Mouse (Mus musculus) cerebellum, postnatal 25 days (tissue): ENCODE results near the gene Wdr27.
A peak's percentile ranks its signal among the peaks of the same experiment; 100 is the strongest.
"Not testable (repeated sequence)": the region's sequence is repeated elsewhere in the genome, so short reads cannot be mapped to it uniquely, and the experiment has no call there.

Experiments used
- DNase-seq, 2 experiments: peaks; one replicate each; pipeline ENCODE4 v3.0.0; 2021; ENCODE audit warnings: mixed read lengths in 2 of 2

The Wdr27 gene

DNA sequence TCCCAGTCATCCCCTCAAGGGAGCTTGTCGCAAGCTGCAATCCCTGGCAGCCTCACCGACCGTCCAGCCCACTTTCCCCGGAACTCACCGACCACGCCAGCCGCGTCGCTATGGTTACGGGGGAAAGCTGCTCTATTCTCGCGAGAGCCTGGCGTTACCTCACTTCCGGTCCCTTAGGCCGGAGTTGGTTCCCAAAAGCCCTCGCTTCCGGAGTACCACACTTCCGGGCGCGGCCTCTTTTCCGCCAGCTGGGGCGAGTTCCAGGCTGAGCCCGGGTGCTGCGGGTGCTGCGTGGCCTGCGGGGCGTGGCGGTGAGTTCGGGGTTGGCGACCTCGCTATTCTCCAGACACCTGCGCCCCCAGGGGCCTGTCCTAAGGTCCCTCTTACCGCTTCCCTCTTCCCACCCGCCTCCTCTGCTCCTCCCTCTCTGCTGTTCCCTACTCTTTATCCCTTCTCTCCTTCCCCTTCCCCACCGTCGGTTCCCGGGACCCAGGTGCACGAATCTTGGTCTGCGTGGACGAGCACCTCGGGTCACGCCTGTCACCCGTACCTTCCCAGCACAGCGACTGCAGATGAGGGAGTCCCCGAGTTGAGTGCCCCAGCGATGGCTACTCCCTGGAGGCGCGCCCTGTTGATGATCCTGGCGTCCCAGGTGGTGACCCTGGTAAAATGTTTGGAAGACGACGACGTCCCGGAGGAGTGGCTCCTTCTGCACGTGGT is at the start of gene Wdr27, which contains the start of gene 1600012H06Rik:
TSS of gene Wdr27 (minus strand) at position 150 of the 720 bp plus-strand sequence.
TSS of gene 1600012H06Rik (plus strand) at position 176 of the 720 bp plus-strand sequence.
- DNase-seq, result peak; percentile 98 to 99

DNA sequence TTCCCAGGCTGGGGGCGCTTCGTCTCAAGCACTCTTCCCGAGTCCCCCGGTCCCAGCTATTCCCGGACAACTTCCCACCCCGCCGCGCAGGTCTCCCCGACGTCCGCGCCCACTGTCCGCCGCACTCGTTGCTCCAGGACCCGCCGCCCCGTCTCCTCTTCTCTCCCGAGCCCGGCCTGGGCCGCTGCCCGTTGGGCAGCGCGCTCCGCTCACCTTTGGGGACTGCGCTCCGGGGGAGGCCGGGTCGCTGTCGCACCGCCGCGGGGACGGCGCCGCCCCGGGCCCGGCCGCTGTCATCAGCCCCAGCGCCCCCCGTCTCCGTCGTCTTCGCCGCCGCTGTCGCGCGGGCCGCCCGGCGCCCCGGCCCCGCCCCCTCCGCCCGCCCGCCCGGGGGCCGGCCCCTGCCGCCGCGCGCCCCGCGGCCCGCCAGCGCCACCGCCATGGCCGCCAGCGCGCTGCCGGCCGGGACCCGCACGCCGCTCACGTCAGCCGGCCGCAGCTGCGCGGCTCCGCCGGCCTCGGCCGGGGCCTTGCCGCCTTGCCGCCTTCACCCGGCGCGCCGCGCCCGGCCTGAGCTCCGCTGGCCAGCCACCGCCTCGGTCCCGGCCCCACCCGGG is 49.7 kb upstream of the Wdr27 start:
- DNase-seq, result not testable (repeated sequence)

DNA sequence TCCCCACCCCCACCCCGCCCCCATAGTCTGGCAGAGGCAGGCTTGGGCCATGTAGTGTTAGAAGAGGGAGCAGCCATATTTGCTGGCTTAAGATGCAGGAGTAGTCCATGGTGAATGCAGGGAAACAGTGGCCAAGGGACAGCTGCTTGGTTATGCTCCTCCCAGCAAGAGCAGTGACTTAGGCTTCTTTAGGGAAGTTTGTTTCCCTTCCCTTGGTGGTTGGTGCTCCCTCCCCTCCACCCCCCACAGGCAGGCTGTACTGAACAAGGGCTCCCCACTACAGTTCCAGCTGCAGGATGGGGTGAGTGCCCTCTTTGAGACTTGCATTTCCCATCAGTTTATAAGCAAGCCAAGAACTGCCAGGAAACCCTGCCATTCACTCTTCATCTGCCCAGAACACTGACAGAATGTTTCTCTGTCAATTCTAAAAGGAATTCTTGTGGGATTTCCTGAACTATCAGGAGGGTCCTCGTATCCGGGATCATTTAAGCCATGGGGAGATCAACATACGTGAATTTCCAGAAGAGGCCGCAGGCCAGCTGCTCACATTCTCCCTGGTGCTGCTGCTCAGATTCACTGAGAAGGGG is 47.3 kb upstream of the Wdr27 start:
- peak in 1 of 2 experiments; percentile 1 for DNase-seq

DNA sequence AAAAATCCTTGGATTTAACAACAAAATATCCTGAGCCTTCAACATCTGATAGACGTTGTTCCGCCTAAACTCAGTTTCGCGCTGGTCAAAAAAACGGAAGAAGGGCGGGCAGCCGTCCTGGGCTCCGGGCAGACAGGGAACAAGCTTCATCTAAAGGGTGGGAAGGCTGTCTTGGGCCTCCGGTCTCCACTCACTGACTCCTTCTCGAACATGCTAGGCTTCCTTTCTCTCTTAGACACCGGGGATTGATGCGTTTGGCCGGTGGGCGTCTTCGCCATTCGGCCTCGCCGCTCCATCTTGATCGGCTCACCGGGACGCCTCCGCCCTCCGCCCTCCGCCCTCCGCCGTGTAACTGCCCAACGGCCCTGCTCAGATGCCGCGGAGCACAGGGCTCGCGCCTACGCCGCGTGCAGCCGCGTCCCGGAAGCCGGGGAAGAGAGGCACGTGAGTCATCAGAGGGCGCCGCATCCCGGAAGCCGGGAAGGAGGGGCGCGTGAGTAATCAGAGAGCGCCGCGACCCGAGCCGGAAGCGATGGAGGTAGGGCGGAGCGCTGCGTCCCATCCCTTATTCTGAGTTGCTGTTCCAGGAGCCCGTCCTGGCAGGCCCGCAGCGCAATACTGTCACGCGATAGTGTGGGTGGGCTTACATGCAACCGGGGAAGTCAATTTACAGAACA is 35.5 kb upstream of the Wdr27 start, which contains the start of the genes 9030025P20Rik and Gm3417:
TSS of gene 9030025P20Rik (plus strand) at position 107 of the 677 bp plus-strand sequence.
TSS of gene Gm3417 (minus strand) at position 429 of the 677 bp plus-strand sequence.
- not testable (repeated sequence) for DNase-seq

DNA sequence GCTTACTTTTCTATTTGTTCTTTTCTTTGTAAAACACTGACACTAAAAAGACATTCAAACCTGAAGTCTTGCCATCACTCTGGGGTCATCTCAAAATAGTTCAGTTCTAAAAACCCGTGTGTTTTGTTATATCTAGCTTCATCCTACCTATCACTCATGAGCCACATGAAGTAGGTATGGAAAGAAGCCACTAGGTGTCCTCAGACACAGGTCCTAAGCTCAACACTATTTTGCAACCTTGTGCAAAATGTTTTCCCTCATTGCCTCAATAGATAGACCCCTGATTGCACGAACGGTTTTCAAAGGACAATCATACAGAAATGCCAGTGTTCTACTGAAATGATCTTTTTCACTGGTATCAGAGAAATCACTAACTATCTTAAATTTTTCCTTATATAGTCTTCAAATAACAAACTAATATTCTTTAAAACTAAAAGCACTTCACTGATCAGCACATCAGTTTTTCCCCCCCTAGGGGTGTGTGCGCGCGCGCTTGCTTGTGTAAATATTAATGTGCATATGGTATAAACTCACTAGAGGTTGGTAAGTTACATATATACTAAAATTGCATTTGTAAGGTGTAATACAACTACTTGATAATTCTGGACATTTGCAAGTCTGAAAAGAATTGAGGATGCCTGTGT is 34.9 kb upstream of the Wdr27 start:
- not testable (repeated sequence) for DNase-seq

DNA sequence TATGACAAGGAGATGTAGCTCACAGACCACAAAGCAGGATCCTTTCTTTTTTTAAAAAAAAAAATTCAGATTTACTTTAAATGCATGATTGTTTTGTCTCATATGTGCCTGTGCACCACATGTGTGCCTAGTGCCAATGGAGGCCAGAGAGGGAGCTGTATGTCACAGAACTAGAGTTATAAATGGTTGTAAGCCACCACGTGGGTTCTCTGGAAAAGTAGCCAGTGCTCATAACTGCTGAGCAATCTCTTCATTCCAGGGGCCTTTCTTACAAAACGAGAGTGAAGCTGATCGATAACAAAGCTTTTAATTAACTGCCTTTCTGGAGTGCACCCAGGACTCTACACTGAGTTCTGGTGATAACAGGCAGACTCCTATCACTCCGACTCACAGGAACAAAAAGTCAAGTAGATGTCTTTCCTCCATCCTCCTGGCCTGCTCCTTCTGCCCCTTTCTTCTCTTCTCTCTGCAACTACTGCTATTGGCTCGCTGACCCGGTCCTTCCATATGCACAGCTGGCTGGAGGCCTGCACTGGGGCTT is 25.5 kb upstream of the Wdr27 start:
- not testable (repeated sequence) for DNase-seq

DNA sequence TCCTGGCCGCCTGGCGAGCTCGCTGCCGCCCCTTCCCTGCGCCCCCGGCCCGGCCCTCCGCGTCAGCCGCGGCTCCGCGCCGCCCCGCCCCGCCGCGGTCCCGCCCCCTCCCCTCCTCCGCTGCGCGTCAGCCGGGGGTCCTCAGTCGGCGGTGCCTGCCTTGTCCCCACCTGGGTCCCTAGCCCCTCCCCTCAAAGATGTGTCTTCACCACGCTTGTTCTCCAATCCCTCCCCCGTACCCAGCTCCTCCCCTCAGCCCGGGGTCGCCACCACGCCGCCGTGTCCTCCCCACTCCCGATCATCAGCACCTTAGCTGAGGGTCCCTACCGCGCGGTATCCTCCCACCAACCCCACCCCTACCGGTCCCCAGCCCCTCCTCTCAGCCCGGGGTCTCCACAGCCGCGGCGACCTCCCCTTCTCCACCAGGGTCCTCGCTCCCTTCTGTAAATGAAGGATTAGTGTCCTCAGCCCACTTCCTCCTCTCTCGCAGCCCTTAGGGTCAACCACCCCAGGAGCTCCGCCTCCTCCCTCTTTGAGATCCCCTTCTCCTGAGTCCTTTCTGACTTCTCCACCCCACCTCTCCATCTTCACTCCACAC is 18.7 kb upstream of the Wdr27 start:
- DNase-seq, result not testable (repeated sequence)

DNA sequence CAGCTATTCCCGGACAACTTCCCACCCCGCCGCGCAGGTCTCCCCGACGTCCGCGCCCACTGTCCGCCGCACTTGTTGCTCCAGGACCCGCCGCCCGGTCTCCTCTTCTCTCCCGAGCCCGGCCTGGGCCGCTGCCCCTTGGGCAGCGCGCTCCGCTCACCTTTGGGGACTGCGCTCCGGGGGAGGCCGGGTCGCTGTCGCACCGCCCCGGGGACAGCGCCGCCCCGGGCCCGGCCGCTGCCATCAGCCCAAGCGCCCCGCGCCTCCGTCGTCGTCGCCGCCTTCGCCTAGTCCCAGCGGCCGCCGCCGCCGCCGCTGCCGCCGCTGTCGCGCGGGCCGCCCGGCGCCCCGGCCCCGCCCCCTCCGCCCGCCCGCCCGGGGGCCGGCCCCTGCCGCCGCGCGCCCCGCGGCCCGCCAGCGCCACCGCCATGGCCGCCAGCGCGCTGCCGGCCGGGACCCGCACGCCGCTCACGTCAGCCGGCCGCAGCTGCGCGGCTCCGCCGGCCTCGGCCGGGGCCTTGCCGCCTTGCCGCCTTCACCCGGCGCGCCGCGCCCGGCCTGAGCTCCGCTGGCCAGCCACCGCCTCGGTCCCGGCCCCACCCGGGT is 18.1 kb upstream of the Wdr27 start, which contains the start of gene Phf10:
TSS of gene Phf10 (minus strand) at position 323 of the 606 bp plus-strand sequence.
- DNase-seq, result peak; percentile 54

DNA sequence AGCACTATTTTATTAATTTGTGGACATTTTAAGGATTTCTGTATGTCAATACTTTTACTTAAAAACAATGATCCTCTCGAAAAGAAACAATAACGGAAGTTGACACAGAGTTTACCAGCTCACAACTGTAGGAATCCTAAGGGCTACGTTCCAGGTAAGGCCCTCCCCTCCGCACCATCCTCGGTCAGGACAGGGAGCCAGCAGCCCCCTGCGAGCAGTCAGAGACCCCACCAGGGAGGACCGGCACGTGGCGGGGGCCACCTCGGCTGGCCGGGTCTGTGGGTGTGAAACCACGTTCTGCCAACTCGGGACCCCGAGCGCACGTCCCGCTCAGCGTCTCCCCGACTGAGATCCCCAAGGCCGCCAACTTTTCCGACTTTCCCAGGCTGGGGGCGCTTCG is 17.6 kb upstream of the Wdr27 start:
- peak; percentile 23 to 28 for DNase-seq

DNA sequence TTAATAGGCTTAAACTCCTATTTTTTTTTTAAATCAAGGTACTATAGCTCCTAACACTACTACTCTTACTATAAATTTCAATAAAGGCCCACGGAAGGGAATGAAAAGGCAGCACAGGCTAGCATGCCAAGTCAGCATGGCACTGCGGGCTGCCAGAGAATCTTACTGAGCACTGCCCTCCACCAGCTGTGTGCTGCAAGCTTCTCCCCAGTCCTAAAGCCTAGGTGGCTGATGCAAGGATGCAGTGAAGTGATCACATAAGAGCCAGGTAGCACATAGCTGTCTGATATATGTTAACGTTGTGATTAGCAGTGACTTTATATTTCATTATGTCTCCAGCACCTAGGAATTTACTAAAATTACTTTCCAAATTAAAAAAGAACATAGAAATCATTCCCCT is 17.0 kb upstream of the Wdr27 start:
- DNase-seq, result peak in 1 of 2 experiments; percentile 9

DNA sequence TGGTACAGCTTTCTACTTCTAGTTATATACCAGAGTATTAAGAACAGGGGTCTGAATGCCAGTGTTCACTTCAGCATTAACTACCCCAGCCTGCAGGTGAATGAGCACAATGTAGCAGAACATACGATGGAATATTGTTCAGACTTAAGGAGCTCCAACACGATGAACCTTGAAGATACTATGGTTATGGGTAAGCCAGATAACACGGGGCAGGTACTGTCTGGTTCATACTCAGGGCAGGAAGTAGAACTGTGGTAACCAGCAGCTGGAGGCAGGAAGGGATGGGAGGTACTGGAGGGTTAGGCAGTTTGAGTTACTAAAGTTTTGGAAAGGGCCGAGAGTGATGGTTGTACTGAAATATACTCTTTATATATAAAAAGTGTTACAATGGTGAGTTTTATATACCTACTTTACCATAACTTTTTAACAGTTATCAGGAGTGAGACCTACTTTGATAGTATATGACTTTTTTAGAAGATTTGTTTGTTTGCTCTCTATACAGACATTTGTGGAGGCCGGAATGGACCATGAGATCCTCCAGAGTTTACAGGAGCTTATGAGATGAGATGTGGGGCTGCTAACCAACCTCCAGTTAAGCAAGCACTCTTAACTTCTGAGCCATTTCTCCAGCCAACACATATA is 15.8 kb upstream of the Wdr27 start:
- DNase-seq, result no peak

DNA sequence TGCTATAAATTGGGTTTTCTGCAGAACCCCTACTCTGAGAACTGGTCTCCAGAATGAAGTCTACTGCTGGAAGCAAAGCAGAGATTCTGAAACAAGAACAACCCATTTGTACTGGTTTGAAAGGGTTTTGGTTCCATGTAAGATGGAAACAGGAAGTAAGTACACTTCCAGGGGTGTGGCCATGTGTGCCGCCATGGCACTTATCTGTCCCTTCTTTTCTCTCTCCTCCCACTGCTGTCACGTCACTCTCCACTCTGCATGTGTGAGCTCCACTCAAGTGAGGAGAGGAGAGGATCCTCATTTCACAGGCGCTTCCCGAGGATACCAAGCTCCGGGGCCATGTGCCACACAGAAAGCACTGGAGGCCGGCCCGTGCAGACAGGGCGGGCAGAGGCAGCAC is 10.5 kb upstream of the Wdr27 start:
- DNase-seq, result no peak

DNA sequence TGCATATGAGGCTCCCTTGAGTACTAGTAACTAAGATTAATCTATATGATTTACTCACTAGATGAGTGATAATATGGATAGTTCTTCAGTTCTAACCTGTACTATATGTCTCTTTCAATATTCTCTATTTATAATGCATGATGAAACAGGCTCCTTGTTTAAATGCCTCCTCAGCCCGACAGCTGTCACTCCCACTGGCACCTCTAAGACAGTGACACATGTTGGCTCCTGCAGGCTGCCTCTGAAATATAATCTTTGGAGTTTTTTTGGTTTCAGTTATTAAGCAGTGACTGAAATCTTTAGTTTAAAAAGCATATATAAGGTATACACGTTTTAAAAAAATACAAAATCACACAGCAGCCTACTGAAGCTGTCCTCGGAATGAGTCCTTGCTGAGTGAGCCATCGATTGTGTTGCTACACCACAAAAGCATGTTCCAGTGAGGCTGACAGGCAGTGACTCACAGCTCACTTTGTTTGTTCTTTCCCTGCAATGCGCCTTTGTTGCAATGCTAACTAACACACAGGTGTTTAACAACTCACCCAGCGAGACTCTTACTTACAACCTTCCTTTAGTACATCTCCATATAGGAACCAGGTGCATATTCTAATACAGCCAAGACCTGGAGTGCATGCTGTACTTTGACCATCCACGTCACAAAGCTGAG is 6.3 kb upstream of the Wdr27 start:
- DNase-seq, result no peak

DNA sequence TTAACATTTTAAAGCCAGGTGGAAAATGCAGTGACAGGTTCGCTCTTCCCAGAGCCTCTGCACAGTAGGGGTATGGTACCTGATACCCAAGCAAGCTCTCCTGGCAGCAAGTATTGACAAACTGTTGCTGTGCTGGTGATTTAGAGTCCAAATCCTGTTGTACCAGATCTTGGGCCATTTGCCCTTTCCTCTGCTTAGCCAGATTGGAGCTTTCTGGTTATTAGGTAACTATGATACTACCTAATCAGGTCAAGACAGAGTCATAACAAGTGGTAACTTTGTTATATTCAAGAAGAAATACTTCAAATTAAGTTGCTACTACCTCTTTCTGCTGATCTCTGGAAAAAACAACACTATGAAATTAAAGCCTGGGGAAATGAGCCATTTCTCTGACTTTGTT is 1.6 kb upstream of the Wdr27 start:
- DNase-seq, result no peak

DNA sequence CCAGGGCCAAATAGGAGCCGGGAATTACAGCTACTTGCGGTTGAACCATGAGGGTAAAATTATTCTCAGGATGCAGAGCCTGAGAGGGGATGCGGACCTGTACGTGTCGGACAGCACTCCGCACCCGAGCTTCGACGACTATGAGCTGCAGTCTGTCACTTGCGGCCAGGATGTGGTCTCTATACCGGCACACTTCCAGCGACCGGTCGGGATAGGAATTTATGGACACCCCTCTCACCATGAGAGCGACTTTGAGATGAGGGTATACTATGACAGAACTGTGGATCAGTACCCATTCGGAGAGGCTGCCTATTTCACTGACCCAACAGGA is 736 bp upstream of the Wdr27 start:
- no peak for DNase-seq

DNA sequence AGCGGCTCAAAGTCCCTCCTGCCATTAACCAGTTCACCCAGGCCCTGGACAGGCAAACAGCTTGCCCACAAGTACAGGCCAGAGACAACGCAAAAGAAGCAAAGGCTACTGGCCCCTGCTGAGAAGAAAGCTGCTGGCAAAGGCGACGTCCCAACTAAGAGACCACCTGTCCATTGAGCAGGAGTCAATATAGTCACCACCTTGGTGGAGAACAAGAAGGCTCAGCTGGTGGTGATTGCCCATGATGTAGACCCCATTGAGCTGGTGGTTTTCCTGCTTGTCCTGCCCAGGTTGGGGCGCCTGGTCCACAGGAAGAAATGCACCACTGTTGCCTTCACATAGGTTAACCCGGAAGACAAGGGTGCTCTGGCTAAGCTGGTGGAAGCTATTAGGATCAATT is 777 bp downstream of the Wdr27 start:
- DNase-seq, result peak; percentile 4 to 7

DNA sequence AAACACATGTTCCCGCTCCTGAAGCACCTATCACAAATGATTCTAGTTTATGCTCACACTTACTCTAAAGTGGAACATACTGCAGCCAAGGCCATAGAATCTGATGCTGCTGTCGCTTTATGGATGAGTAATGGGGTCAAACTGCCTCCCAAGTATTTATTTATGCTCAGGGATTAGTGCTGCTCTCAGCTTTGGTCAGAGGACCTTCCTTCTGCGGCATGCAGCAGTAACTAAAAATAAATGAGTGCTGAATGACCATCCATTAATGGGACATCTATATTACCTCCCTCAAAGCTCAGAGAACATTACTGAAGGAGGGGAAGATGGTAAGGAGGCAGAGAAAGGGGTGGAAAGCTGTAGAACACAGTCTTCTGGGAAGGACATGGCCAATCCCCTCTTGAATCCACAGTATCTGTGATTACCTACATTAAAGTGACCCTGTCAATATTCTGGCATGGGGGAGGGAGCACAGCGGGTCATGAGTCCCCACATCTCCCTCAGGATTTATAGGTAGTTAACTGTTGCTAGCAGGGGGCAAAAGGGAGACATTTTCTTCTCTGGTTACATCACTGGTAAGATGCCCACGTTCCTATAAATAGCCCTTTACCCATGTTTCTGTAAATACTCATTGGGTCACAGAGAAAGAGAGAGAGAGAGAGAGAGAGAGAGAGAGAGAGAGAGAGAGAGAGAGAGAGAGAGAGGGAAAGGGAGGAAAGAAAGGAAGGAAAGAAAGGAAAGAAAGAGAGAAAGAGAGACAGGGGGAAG is 6.9 kb downstream of the Wdr27 start:
- no peak for DNase-seq

DNA sequence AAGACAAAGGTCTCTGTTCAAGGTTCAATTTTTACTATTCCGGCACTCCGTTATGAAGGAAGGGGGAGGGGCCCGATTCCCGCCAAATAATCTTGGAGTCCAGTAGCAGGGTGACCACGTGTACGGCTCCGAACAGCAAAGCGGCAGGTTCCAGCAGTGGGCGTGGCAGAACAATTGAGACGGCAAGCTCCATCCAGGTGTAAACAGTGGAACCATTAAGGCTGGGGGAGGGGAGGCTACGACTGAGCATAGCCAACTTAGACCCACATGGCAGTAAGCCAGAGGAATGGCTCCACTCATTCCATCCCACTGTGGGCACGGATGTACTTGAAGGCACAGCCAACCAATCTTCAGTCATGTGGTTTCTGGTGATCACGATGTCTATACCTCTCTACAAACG is 7.7 kb downstream of the Wdr27 start:
- DNase-seq, result not testable (repeated sequence)

DNA sequence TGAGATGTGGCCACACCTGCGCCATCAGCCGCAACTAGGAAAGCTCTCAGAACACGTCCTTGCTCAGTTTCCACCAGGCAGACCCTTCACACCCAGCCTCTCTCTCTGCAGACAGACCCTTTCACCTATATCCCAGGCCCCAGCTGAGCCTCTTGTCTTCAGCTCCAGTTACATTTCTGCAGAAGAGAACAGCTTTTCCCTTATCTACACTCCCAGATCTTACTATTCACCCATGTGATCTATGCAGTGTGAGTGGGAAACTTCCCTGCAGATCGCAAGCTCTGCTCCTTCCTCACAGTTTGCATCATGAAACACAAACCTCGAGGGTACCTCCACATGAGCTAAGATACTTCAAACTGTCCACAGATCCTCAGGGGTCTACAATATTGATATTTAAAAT is 11.5 kb downstream of the Wdr27 start:
- no peak for DNase-seq

DNA sequence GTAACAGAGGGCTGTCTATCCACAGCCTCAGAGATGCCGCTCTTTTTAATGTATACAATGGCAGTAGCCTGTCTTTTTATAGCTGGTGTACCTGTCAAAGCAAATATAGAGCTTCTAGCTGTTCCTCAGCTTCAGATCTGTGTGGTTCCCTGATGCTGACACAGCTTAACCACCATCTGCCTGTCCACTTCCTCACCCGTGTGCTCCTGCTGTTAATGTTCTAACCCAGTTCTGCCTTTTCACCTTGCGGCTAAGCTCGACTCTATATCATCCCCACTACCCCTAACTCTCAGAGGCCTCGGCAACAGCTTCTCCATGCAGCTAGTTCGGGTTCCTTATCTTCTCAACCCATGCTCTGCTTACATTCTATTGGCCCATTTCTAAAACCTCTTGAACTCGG is 12.3 kb downstream of the Wdr27 start:
- DNase-seq, result no peak
